Mouse (Mus musculus) liver, embryonic 13.5 days (tissue): ENCODE measurements around the gene Ucp2. TPM values are rescaled to one million over a fixed set of nuclear protein-coding genes. Genes with fewer than 3 reads are reported as not detected.
A peak's percentile ranks its signal among the peaks of the same experiment; 100 is the strongest.

Source experiments
- ATAC-seq: fragments of 200-750 bp; cut with Nextera tagmentation; 2 replicates; pipeline ENCODE4 v1.8.0; 2017; ENCODE audit warnings: low read depth, mild to moderate bottlenecking, moderate number of reproducible peaks, moderate library complexity
- DNase-seq: peaks from one replicate; pipeline ENCODE4 v3.0.0; 2022
- H3K27ac ChIP-seq: fragments of 300-500 bp; sonication (generic); 2 replicates; pipeline ENCODE4 v1.5.1; 2015; ENCODE audit warnings: moderate library complexity, mild to moderate bottlenecking, inconsistent platforms
- H3K27me3 ChIP-seq: fragments of 300-500 bp; sonication (generic); 2 replicates; pipeline ENCODE4 v1.6.1; 2015; ENCODE audit warnings: mild to moderate bottlenecking, inconsistent platforms
- H3K36me3 ChIP-seq: fragments of 300-500 bp; sonication (generic); 2 replicates; pipeline ENCODE4 v1.6.1; 2015; ENCODE audit warnings: mild to moderate bottlenecking, inconsistent platforms
- H3K4me1 ChIP-seq: fragments of 300-500 bp; sonication (generic); replicated peaks from 2 replicates; pipeline ENCODE4 v1.6.1; 2015; ENCODE audit warnings: inconsistent platforms
- H3K4me2 ChIP-seq: fragments of 300-500 bp; sonication (generic); 2 replicates; pipeline ENCODE4 v1.6.1; 2015; ENCODE audit warnings: inconsistent platforms, mild to moderate bottlenecking, moderate library complexity
- H3K4me3 ChIP-seq: fragments of 300-500 bp; sonication (generic); replicated peaks from 2 replicates; pipeline ENCODE4 v1.5.1; 2015; ENCODE audit warnings: mild to moderate bottlenecking, inconsistent platforms
- H3K9ac ChIP-seq: fragments of 300-500 bp; sonication (generic); 2 replicates; pipeline ENCODE4 v1.6.1; 2015; ENCODE audit warnings: mild to moderate bottlenecking, inconsistent platforms
- H3K9me3 ChIP-seq: fragments of 300-500 bp; sonication (generic); replicated peaks from 2 replicates; pipeline ENCODE4 v1.6.1; 2016; ENCODE audit warnings: inconsistent platforms
- WGBS: fragments of 180-500 bp; shearing (Covaris S2); methylation state at CpG from one replicate; pipeline ENCODE4 v1.1.7; 2015; ENCODE audit not compliant: insufficient replicate concordance; 5-methylcytosine and 5-hydroxymethylcytosine counted together
- polyA plus RNA-seq: library from polyadenylated mRNA; unstranded; fragments of >200 nt; fragmentation: Nextera tagmentation; extraction: Ambion mirVana; gene quantifications from 2 replicates; pipeline ENCODE4 v1.2.1, GENCODE M21; 2015

The Ucp2 gene
- 673 and 808 TPM in 2 replicates for polyA plus RNA-seq

- Histone ChIP-seq H3K4me1 (peaks cover 54% of the 10 kb centered on the region), H3K27ac (peak within 1 kb of the TSS; percentile 94), H3K4me2 (peak within 1 kb of the TSS; percentile 94), H3K36me3 (peaks cover 43% of the 10 kb centered on the region), H3K9me3 (no peaks in the 10 kb centered on the region), H3K4me3 (peak within 1 kb of the TSS; percentile 80), H3K9ac (peak within 1 kb of the TSS; percentile 98), H3K27me3 (no peaks in the 10 kb centered on the region)
- WGBS = under 1% methylated on average over 27 of the region's 27 CpGs
- ATAC-seq (peak; percentile 85), DNase-seq (peak; percentile 92)
These were observed at the start of gene Ucp2 for GRCm38 (mm10) chr7:100493117-100493483. Gene Ucp2 (plus strand): TSS chr7:100493337.

DNA sequence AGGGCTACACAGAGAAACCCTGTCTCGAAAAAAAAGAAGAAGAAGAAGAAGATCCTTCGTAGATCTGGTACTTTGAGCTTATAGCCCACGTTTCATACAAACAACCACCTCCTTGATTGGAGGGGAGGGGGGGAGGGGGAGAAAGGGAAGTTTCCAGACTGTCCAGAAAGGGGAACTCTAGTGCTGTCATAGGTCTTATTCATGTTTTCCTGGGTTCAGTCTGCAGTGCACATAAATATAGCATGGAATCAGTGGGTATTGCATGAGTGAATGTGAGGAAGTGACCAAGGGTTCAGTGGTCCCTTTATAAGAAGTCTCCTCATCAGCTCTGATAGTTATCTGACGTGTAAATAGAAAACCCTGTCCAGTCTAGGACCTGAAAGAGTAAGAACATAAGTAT is 49.4 kb upstream of the Ucp2 start:
- Histone ChIP-seq H3K4me1 (0 out of 2 replicates have a peak, but pooled peaks cover under 1% of the 10 kb centered on the region), H3K27ac (no peak overlapping the region), H3K4me3 (no peak overlapping the region), H3K9me3 (no peaks in the 10 kb centered on the region), H3K27me3 (no peaks in the 10 kb centered on the region), H3K36me3 (peaks cover 74% of the 10 kb centered on the region), H3K9ac (no peak overlapping the region), H3K4me2 (no peak overlapping the region)
- ATAC-seq (no peak), DNase-seq (no peak)
- WGBS = 56% methylated on average over 4 of the region's 4 CpGs

DNA sequence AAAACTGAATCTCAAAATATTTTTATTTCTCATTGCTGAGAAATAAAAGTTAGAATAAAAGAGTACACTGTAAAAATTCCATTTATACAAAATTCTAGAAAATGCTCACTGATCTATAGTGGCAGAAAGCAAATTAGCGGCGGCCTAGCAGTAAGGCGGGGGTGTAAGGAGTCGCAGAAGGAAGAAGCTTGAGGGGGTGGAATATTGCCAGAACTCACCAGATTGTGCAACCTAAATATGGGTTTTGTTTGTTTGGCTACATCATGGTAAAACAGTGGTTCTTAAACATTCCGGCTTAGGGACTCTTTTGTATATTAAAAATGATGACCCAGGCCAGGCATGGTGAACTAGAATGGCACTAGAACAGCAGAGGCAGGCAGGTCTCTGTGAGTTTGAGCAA is 46.9 kb upstream of the Ucp2 start:
- no peaks in the 10 kb centered on the region for H3K27me3 ChIP-seq
- 0 out of 2 replicates have a peak, but pooled peaks cover 6% of the 10 kb centered on the region for H3K4me1 ChIP-seq
- 92% methylated on average over 5 of the region's 5 CpGs for WGBS
- peaks cover 78% of the 10 kb centered on the region for H3K36me3 ChIP-seq
- no peak overlapping the region for H3K4me3 ChIP-seq
- DNase-seq = no peak
- no peak for ATAC-seq
- H3K9ac ChIP-seq = no peak overlapping the region
- no peaks in the 10 kb centered on the region for H3K9me3 ChIP-seq
- no peak overlapping the region for H3K27ac ChIP-seq
- H3K4me2 ChIP-seq = no peak overlapping the region

GRCm38 (mm10) chr7:100448530-100448929 is 44.6 kb upstream of the Ucp2 start:
- Histone ChIP-seq H3K4me2 (no peak overlapping the region), H3K36me3 (peaks cover 78% of the 10 kb centered on the region), H3K27me3 (no peaks in the 10 kb centered on the region), H3K9me3 (no peaks in the 10 kb centered on the region), H3K4me1 (0 out of 2 replicates have a peak, but pooled peaks cover 6% of the 10 kb centered on the region), H3K9ac (no peak overlapping the region), H3K4me3 (no peak overlapping the region), H3K27ac (no peak overlapping the region)
- 93% methylated on average over 12 of the region's 12 CpGs for WGBS
- DNase-seq (no peak), ATAC-seq (no peak)

DNA sequence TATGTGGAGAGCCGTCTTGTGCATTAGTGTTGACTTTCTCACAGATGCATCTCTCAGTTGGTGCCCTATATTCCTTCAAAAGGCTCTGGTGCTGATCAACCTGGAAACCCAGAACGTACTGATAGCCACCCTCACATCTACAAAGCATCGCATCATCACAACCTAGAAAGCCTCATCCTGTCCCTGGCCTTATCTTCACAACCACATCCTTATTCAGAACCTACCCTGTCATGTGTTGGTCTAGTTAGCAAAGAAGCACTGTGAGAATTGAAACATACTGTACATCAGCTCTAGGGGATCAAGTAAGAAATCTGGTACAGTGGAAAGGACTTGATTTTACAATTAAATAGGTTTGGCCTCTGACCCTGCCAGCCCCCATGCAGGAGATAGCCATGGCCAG is 44.2 kb upstream of the Ucp2 start:
- no peaks in the 10 kb centered on the region for H3K27me3 ChIP-seq

DNA sequence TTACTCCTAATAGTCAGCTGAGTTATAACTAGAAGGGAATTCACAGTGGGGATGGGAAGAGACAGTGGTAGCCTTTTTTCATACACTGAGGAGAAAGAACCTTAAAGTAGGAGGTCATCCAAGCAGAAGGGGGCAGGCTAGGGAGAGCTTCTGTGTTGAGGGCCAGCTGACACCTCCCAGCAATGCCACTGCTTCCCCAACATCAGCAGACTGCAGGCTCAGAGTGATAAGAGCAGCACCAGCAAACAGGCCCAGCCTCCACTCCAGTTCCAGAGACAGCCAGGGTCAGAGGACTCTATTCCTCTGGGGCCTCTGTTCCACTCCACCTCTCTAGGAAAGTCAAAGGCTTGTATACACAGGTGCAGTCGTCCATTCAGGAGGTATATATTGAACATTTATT is 35.0 kb upstream of the Ucp2 start:
- Histone ChIP-seq H3K36me3 (peaks cover 74% of the 10 kb centered on the region), H3K9me3 (no peaks in the 10 kb centered on the region), H3K27me3 (no peaks in the 10 kb centered on the region), H3K4me3 (no peak overlapping the region), H3K9ac (peak overlapping the region; percentile 67), H3K4me1 (peaks cover 63% of the 10 kb centered on the region), H3K27ac (peak overlapping the region; percentile 100), H3K4me2 (peak overlapping the region; percentile 42)
- ATAC-seq (peak; percentile 92), DNase-seq (peak; percentile 78)
- WGBS = 21% methylated on average over 1 of the region's 1 CpGs

More for the DNA sequence above, 44.2 kb upstream of the Ucp2 start:
- H3K9ac ChIP-seq = no peak overlapping the region
- H3K4me3 ChIP-seq = no peak overlapping the region
- H3K4me2 ChIP-seq = no peak overlapping the region
- no peaks in the 10 kb centered on the region for H3K9me3 ChIP-seq
- 0 out of 2 replicates have a peak, but pooled peaks cover 6% of the 10 kb centered on the region for H3K4me1 ChIP-seq
- ATAC-seq = no peak; the same call in 1 of the 2 replicates
- 0 out of 2 replicates have a peak overlapping the region, but pooled peaks have one; percentile 14 for H3K27ac ChIP-seq
- WGBS = 41% methylated on average over 3 of the region's 3 CpGs
- peaks cover 76% of the 10 kb centered on the region for H3K36me3 ChIP-seq
- DNase-seq = no peak

GRCm38 (mm10) chr7:100459862-100460261 is 33.3 kb upstream of the Ucp2 start:
- Histone ChIP-seq H3K27ac (peak overlapping the region; percentile 100), H3K4me2 (no peak overlapping the region), H3K4me1 (peaks cover 80% of the 10 kb centered on the region), H3K4me3 (no peak overlapping the region), H3K27me3 (no peaks in the 10 kb centered on the region), H3K36me3 (peaks cover 72% of the 10 kb centered on the region), H3K9ac (peak overlapping the region; percentile 67), H3K9me3 (no peaks in the 10 kb centered on the region)
- ATAC-seq (no peak), DNase-seq (no peak)
- 78% methylated on average over 3 of the region's 3 CpGs for WGBS

DNA sequence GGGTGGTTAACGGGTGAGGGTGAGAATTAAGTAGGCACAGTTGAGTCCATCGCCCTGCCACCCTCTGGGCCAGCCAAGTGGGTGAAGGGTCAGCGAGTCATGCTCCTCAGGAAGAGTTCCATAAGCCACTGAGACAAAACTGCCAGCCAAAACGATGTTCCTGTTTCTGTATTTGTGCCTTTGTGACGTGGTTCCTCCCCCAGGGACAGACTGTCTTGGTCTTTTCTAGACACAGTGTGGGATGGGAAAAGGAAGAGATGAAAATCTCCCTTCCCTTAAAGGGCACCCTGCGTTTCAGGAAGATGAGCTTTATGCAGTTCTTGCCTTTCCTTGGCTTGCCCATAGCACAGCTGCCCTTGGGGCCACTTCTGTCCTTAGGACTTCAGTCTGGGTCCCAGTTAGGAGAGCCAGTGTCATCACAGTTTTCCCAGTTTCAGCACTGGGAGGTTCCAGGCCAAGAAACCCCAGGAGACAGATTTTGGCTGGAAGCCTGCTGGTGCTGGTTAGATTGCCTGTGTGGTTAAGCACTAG is 31.5 kb upstream of the Ucp2 start:
- DNase-seq (no peak), ATAC-seq (no peak)
- peak overlapping the region; percentile 85 for H3K4me2 ChIP-seq
- H3K4me1 ChIP-seq = peaks cover 98% of the 10 kb centered on the region
- peaks cover 56% of the 10 kb centered on the region for H3K36me3 ChIP-seq
- peak overlapping the region; percentile 94 for H3K9ac ChIP-seq
- peak overlapping the region; percentile 100 for H3K27ac ChIP-seq
- no peaks in the 10 kb centered on the region for H3K27me3 ChIP-seq
- H3K9me3 ChIP-seq = no peaks in the 10 kb centered on the region
- 55% methylated on average over 6 of the region's 6 CpGs for WGBS
- no peak overlapping the region for H3K4me3 ChIP-seq

DNA sequence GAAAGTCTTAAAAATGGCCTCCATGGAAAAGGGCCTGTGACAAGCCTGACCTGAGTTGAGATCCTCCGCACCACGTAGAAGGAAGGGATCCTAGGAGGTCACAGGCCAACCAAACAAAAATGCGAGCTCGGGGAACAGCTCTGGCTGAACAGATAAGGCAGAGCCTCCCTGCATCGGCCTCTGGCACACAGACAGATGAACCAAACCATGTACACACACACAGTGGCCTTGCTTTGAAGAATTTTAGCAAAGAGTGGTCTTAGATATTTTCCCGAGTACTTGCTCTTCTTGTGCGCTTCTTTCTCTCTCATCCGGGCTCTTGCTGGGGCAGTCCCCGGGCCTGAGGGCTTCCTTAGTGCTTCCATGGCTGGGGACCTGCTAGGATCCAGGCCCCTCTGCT is 29.9 kb upstream of the Ucp2 start:
- H3K27ac ChIP-seq = peak overlapping the region; percentile 100
- peaks cover 47% of the 10 kb centered on the region for H3K36me3 ChIP-seq
- H3K27me3 ChIP-seq = no peaks in the 10 kb centered on the region
- 23% methylated on average over 9 of the region's 9 CpGs for WGBS
- H3K9me3 ChIP-seq = no peaks in the 10 kb centered on the region
- peak overlapping the region; percentile 94 for H3K9ac ChIP-seq
- peak overlapping the region; percentile 70 for H3K4me3 ChIP-seq
- DNase-seq = peak; percentile 85
- ATAC-seq = peak; percentile 53
- peak overlapping the region; percentile 85 for H3K4me2 ChIP-seq
- H3K4me1 ChIP-seq = peaks cover 97% of the 10 kb centered on the region

DNA sequence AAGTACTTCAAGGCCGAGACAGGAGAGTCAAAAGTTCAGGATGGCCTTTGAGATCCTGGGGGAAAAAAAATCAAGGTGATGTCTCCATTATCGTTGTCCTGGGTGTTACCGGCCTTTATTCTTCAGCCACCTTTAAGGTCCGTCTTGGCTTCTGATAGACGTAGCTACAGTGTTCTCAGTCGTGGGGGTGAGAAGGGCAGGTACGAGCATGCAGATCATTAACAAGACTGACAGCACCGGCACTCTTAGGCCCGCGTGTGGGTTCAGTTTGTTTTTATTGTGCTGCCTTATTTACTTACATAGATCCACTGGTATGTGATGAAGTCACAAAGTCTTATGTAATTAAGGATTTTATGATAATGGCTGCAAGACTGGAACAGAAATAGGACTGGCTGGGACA is 29.4 kb upstream of the Ucp2 start:
- Histone ChIP-seq H3K9ac (peak overlapping the region; percentile 94), H3K36me3 (peaks cover 47% of the 10 kb centered on the region), H3K4me3 (peak overlapping the region; percentile 70), H3K4me1 (peaks cover 97% of the 10 kb centered on the region), H3K4me2 (peak overlapping the region; percentile 85), H3K27me3 (no peaks in the 10 kb centered on the region), H3K27ac (peak overlapping the region; percentile 100), H3K9me3 (no peaks in the 10 kb centered on the region)
- 77% methylated on average over 10 of the region's 10 CpGs for WGBS
- DNase-seq (no peak), ATAC-seq (no peak)

GRCm38 (mm10) chr7:100464248-100464647 is 28.9 kb upstream of the Ucp2 start:
- H3K27me3 ChIP-seq = no peaks in the 10 kb centered on the region
- peaks cover 51% of the 10 kb centered on the region for H3K36me3 ChIP-seq
- no peaks in the 10 kb centered on the region for H3K9me3 ChIP-seq
- peak overlapping the region; percentile 70 for H3K4me3 ChIP-seq
- 92% methylated on average over 7 of the region's 7 CpGs for WGBS
- no peak for DNase-seq
- peaks cover 97% of the 10 kb centered on the region for H3K4me1 ChIP-seq
- peak overlapping the region; percentile 94 for H3K9ac ChIP-seq
- H3K4me2 ChIP-seq = peak overlapping the region; percentile 85
- ATAC-seq = no peak
- H3K27ac ChIP-seq = peak overlapping the region; percentile 100

DNA sequence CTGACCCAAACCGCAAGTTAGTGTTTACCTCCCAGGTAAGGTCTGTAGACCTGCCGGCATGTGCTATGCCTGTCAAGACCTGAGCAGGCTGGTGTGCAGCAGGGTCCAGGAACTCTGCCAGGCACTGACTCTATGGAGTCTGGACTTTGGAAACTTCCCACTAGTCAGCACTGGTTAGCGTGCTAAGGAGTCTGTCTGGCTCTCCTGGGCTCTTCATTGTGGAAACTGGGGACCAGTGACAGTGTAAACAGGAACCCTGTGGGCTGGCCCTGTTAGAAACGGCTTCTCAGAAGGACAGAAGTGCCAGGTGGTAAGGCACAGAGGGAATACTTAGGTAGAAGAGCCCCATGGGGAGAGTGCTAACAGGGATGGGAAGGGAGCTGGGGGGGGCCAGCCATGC is 27.9 kb upstream of the Ucp2 start:
- H3K4me2 ChIP-seq = peak overlapping the region; percentile 85
- H3K9ac ChIP-seq = peak overlapping the region; percentile 94
- DNase-seq = no peak
- WGBS = 64% methylated on average over 4 of the region's 4 CpGs
- H3K4me3 ChIP-seq = peak overlapping the region; percentile 70
- no peaks in the 10 kb centered on the region for H3K27me3 ChIP-seq
- H3K27ac ChIP-seq = peak overlapping the region; percentile 100
- no peaks in the 10 kb centered on the region for H3K9me3 ChIP-seq
- no peak for ATAC-seq
- peaks cover 96% of the 10 kb centered on the region for H3K4me1 ChIP-seq
- peaks cover 46% of the 10 kb centered on the region for H3K36me3 ChIP-seq
